Mouse (Mus musculus) heart, embryonic 15.5 days (tissue): ENCODE measurements around the gene Cd247. TPM values are rescaled to one million over a fixed set of nuclear protein-coding genes. Genes with fewer than 3 reads are reported as not detected.

Experiments
- ATAC-seq: fragments of 200-750 bp; cut with Nextera tagmentation; replicated peaks from 2 replicates; pipeline ENCODE4 v1.8.0; 2017; ENCODE audit warnings: low read depth, moderate TSS enrichment; ENCODE audit not compliant: insufficient number of reproducible peaks, insufficient read depth, low FRiP score
- H3K27ac ChIP-seq: fragments of 300-500 bp; sonication (generic); 2 replicates; pipeline ENCODE4 v1.5.1; 2015; ENCODE audit warnings: mild to moderate bottlenecking, inconsistent platforms
- H3K27me3 ChIP-seq: fragments of 300-500 bp; sonication (generic); 2 replicates; pipeline ENCODE4 v1.6.1; 2015; ENCODE audit warnings: inconsistent platforms
- H3K36me3 ChIP-seq: fragments of 300-500 bp; sonication (generic); 2 replicates; pipeline ENCODE4 v1.6.1; 2015; ENCODE audit warnings: mild to moderate bottlenecking, inconsistent platforms
- H3K4me1 ChIP-seq: fragments of 300-500 bp; sonication (generic); replicated peaks from 2 replicates; pipeline ENCODE4 v1.6.1; 2015; ENCODE audit warnings: inconsistent platforms
- H3K4me2 ChIP-seq: fragments of 300-500 bp; sonication (generic); 2 replicates; pipeline ENCODE4 v1.6.1; 2015; ENCODE audit warnings: inconsistent platforms, mild to moderate bottlenecking, moderate library complexity
- H3K4me3 ChIP-seq: fragments of 300-500 bp; sonication (generic); 2 replicates; pipeline ENCODE4 v1.5.1; 2015; ENCODE audit warnings: mild to moderate bottlenecking, inconsistent platforms
- H3K9ac ChIP-seq: fragments of 300-500 bp; sonication (generic); 2 replicates; pipeline ENCODE4 v1.6.1; 2015; ENCODE audit warnings: mild to moderate bottlenecking, inconsistent platforms
- H3K9me3 ChIP-seq: fragments of 300-500 bp; sonication (generic); replicated peaks from 2 replicates; pipeline ENCODE4 v1.6.1; 2016; ENCODE audit warnings: inconsistent platforms
- WGBS: fragments of 180-500 bp; shearing (Covaris S2); methylation state at CpG from one replicate; pipeline ENCODE4 v1.1.7; 2015; ENCODE audit warnings: mixed read lengths; 5-methylcytosine and 5-hydroxymethylcytosine counted together
- polyA plus RNA-seq: library from polyadenylated mRNA; unstranded; fragments of >200 nt; fragmentation: Nextera tagmentation; extraction: Ambion mirVana; gene quantifications from 2 replicates; pipeline ENCODE4 v1.2.1, GENCODE M21; 2015

Cd247 gene
- polyA plus RNA-seq, 1 experiment from 2014 or later: 0.89 TPM

- no peaks in the 10 kb centered on the region for H3K36me3 ChIP-seq
- WGBS: 2% methylated on average over 19 of the region's 20 CpGs
- peaks cover 17% of the 10 kb centered on the region for H3K4me1 ChIP-seq
- ATAC-seq: peak; percentile 52
- H3K27ac ChIP-seq: no peak overlapping the region
- peak overlapping the region; percentile 52 for H3K9ac ChIP-seq
- peaks cover 54% of the 10 kb centered on the region for H3K27me3 ChIP-seq
- H3K4me2 ChIP-seq: peak overlapping the region; percentile 98
- H3K4me3 ChIP-seq: peak overlapping the region; percentile 59
- no peaks in the 10 kb centered on the region for H3K9me3 ChIP-seq
Measured at GRCm38 (mm10) chr1:165844466-165844951, 56.0 kb downstream of the Cd247 start.

GRCm38 (mm10) chr1:165844956-165845355, 56.5 kb downstream of the Cd247 start:
- Histone ChIP-seq H3K27ac (no peak overlapping the region), H3K36me3 (no peaks in the 10 kb centered on the region)

GRCm38 (mm10) chr1:165845366-165845765, 56.9 kb downstream of the Cd247 start:
- 7% methylated on average over 14 of the region's 14 CpGs for WGBS
- Histone ChIP-seq H3K27me3 (peaks cover 48% of the 10 kb centered on the region), H3K9ac (peak overlapping the region; percentile 52), H3K4me3 (peak overlapping the region; percentile 59), H3K27ac (no peak overlapping the region), H3K36me3 (no peaks in the 10 kb centered on the region), H3K9me3 (no peaks in the 10 kb centered on the region), H3K4me1 (peaks cover 17% of the 10 kb centered on the region), H3K4me2 (peak overlapping the region; percentile 98)
- ATAC-seq: no peak

More at GRCm38 (mm10) chr1:165844956-165845355, 56.5 kb downstream of the Cd247 start:
- Histone ChIP-seq H3K4me3 (peak overlapping the region; percentile 59), H3K4me2 (peak overlapping the region; percentile 98), H3K9ac (peak overlapping the region; percentile 52), H3K27me3 (peaks cover 50% of the 10 kb centered on the region), H3K9me3 (no peaks in the 10 kb centered on the region), H3K4me1 (peaks cover 17% of the 10 kb centered on the region)
- no peak; the same call in 1 of the 2 replicates for ATAC-seq
- WGBS: 1% methylated on average over 26 of the region's 26 CpGs

GRCm38 (mm10) chr1:165848417-165848816, 59.9 kb downstream of the Cd247 start:
- no peak for ATAC-seq
- Histone ChIP-seq H3K36me3 (no peaks in the 10 kb centered on the region), H3K27ac (no peak overlapping the region), H3K4me2 (no peak overlapping the region), H3K9ac (no peak overlapping the region), H3K9me3 (no peaks in the 10 kb centered on the region), H3K4me1 (peaks cover 10% of the 10 kb centered on the region), H3K4me3 (no peak overlapping the region), H3K27me3 (peaks cover 22% of the 10 kb centered on the region)
- 84% methylated on average over 8 of the region's 8 CpGs for WGBS

- H3K9ac ChIP-seq: no peak overlapping the region
- no peak overlapping the region for H3K4me2 ChIP-seq
- peaks cover 10% of the 10 kb centered on the region for H3K4me1 ChIP-seq
- no peaks in the 10 kb centered on the region for H3K9me3 ChIP-seq
- 43% methylated on average over 4 of the region's 4 CpGs for WGBS
- H3K4me3 ChIP-seq: no peak overlapping the region
- H3K27me3 ChIP-seq: peaks cover 18% of the 10 kb centered on the region
- no peaks in the 10 kb centered on the region for H3K36me3 ChIP-seq
- no peak for ATAC-seq
- no peak overlapping the region for H3K27ac ChIP-seq
Measured at GRCm38 (mm10) chr1:165848881-165849280, 60.4 kb downstream of the Cd247 start.

GRCm38 (mm10) chr1:165849458-165850445, 61.3 kb downstream of the Cd247 start:
- peaks cover 18% of the 10 kb centered on the region for H3K27me3 ChIP-seq
- WGBS: 75% methylated on average over 17 of the region's 17 CpGs
- H3K9me3 ChIP-seq: no peaks in the 10 kb centered on the region
- H3K27ac ChIP-seq: no peak overlapping the region
- no peak overlapping the region for H3K4me2 ChIP-seq
- H3K4me3 ChIP-seq: no peak overlapping the region
- no peaks in the 10 kb centered on the region for H3K36me3 ChIP-seq
- H3K9ac ChIP-seq: no peak overlapping the region
- no peak for ATAC-seq
- peaks cover 10% of the 10 kb centered on the region for H3K4me1 ChIP-seq

GRCm38 (mm10) chr1:165852131-165852530, 63.6 kb downstream of the Cd247 start:
- Histone ChIP-seq H3K9me3 (no peaks in the 10 kb centered on the region), H3K4me3 (no peak overlapping the region), H3K4me2 (no peak overlapping the region), H3K27ac (no peak overlapping the region), H3K27me3 (no peaks in the 10 kb centered on the region; the same call in 1 of the 2 replicates), H3K36me3 (no peaks in the 10 kb centered on the region), H3K9ac (no peak overlapping the region), H3K4me1 (no peaks in the 10 kb centered on the region)
- 62% methylated on average over 5 of the region's 5 CpGs for WGBS
- ATAC-seq: no peak

GRCm38 (mm10) chr1:165853131-165853721, 64.7 kb downstream of the Cd247 start:
- Histone ChIP-seq H3K4me3 (no peak overlapping the region), H3K27ac (no peak overlapping the region), H3K4me1 (no peaks in the 10 kb centered on the region), H3K36me3 (no peaks in the 10 kb centered on the region), H3K27me3 (no peaks in the 10 kb centered on the region), H3K4me2 (no peak overlapping the region), H3K9me3 (no peaks in the 10 kb centered on the region), H3K9ac (no peak overlapping the region)
- 62% methylated on average over 4 of the region's 4 CpGs for WGBS
- ATAC-seq: no peak

GRCm38 (mm10) chr1:165853729-165854420, 65.4 kb downstream of the Cd247 start:
- H3K4me2 ChIP-seq: no peak overlapping the region
- no peak for ATAC-seq
- no peak overlapping the region for H3K9ac ChIP-seq
- H3K27ac ChIP-seq: no peak overlapping the region
- H3K9me3 ChIP-seq: no peaks in the 10 kb centered on the region
- no peaks in the 10 kb centered on the region for H3K36me3 ChIP-seq
- WGBS: 53% methylated on average over 10 of the region's 10 CpGs
- no peaks in the 10 kb centered on the region for H3K4me1 ChIP-seq
- no peak overlapping the region for H3K4me3 ChIP-seq
- no peaks in the 10 kb centered on the region for H3K27me3 ChIP-seq

GRCm38 (mm10) chr1:165855759-165856545, 67.5 kb downstream of the Cd247 start:
- no peak overlapping the region for H3K27ac ChIP-seq
- no peak overlapping the region for H3K4me2 ChIP-seq
- no peak overlapping the region for H3K9ac ChIP-seq
- ATAC-seq: no peak
- no peak overlapping the region for H3K4me3 ChIP-seq
- WGBS: 62% methylated on average over 9 of the region's 9 CpGs
- no peaks in the 10 kb centered on the region for H3K36me3 ChIP-seq
- no peaks in the 10 kb centered on the region for H3K9me3 ChIP-seq
- peaks cover 4% of the 10 kb centered on the region for H3K4me1 ChIP-seq
- no peaks in the 10 kb centered on the region for H3K27me3 ChIP-seq
